Mouse (Mus musculus) cerebellum, adult 18-20 months (tissue): ENCODE data around the gene Prss12.
"Not testable (repeated sequence)": the region's sequence is repeated elsewhere in the genome, so short reads cannot be mapped to it uniquely, and the experiment has no call there.

Source experiments
- DNase-seq, 2 experiments: peaks; one replicate each; pipeline ENCODE4 v3.0.0; 2021

The Prss12 gene

DNA sequence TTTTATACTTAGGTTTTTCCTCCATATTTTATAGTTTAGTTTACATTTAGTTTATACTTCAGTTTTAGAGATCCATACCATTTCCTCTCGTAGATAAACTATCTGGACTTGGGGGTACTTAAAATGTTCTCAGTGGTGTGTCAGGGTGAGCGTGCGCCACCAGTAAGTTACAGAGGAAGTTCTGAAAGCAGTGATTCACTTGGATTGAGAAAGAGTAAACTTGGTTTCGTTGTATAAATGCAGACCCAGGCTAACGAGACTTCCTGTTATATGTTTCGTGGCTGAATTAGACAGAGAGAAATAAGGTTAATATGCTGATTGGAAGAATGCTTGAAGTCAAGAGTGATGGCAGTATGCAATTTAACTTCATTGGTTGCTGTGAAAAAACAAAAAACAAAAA is 34.6 kb downstream of the Prss12 start:
- no peak for DNase-seq

DNA sequence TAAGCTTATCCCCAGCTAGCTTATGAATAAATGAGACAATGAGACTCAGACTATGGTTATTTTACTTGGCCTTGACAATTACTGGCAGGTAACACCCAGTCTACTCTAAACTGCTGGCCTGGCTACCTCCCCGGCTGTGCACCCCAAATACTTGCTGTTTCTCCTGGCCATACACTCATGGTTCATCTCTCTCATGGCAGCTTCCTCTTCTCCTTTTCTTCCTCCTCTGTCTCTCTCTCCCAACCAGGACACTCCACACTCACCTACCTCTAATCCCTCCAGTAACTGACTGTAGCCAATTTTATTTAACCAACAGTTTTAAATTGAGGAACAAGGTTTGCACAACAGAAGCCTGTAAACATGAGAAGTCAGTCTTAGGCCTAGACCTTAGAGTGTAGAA is 45.1 kb downstream of the Prss12 start:
- no peak for DNase-seq

DNA sequence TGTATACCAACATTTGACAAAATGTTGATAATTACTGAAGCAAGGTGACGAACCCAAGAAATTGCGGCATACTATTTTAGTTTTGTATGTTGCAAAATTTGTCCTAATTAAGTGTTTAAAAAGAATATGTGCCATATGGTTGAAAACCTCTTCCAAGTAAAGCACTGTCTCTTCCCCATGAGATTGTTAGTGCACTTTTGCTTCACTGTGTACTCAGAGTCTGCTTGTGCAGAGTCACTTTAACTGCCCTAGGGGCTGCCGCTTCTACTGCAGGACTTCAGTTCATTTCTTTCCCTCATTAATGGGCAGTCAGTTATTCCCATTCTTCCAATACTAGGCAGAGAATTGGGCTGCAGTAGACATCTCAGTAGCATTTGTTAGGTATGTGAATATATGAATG is 46.5 kb downstream of the Prss12 start:
- DNase-seq = no peak

DNA sequence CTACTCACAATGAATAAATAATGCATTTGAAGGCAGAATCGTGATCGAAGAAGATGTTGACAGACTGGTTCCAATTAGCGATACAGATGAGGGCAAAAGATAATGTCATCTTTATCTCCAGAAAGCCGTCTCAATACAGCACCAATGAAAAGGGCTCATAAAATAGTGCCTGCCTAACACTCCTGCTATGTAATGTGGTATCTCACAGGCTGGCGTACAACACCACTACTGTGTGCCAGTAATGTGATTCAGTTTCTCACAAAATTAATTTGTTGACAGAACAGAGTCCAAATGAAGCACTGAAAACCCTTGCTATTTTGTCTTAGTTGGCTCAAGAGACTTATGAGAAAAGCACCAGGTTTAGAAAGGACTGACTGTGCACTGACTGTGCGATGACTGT is 48.4 kb downstream of the Prss12 start:
- no peak for DNase-seq

DNA sequence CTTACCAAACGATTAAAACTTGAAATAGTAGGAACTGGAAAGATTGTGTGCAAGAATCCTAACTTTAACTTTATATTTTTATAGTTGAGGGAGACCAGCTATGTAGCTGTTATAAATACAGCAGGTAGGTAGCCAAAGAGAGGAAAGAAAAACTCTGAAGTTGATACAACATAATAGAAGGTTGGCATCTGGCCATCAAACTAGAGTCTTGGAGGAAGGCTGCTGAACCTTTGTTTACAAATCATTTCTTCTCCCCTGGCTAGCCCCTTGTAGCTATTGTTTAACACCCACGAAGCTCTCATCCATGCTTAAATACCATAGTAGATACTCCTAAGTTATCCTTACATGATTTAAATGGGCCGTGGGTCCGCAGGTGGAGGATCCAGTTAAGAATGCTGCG is 52.1 kb downstream of the Prss12 start:
- no peak for DNase-seq

DNA sequence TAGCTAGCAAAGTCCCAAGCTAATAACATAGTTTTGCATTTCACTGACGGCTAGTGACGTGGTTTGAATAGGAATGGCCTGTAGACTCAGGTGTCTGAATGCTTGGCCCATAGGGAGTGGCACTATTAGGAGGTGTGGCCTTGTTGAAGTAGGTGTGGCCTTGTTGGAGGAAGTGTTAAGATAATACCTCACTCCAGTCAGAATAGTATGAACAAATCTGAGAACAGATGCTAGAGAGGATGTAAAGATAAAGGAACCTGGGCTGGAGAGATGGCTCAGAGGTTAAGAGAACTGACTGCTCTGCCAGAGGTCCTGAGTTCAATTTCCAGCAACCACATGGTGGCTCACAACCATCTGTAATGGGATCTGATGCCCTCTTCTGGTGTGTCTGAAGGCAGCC is 55.1 kb downstream of the Prss12 start:
- not testable (repeated sequence) for DNase-seq

DNA sequence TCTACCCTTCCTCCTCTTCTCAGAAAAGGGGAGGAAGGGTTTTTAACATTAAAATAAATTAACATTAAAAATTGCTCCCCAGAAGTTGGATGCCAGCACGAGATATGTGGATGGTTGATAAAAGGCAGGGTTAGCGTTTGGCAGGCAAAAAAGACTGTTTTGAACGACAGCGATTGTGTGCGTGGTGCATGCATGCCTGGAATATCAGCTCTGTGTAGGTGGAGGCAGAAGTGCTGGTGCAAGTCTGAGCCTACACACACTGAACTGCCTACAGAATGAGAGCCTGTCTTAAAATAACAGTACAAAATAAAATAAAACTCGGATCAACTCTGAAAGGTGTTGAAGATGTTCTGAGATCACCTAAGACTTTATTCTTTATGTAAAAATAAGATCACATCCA is 57.2 kb downstream of the Prss12 start:
- no peak for DNase-seq

DNA sequence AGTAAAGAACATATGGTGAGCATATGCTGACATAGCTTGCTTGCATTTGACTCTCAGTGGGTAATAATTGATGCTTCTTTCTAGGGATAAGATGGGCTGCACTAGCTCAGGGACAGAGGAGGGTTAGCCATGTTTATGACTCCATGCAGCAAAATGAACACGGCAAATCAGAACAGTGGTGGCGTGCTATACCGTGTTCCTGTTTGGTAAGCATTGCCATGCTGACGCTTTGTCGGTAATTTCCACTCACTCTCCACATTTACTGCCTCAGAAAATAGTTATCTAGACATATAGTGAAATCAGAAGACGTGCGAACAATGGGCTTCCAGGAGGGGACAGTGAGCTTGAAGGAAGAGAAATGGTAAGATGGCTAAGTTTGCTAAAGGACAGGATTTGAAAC is 58.1 kb downstream of the Prss12 start:
- DNase-seq = no peak

DNA sequence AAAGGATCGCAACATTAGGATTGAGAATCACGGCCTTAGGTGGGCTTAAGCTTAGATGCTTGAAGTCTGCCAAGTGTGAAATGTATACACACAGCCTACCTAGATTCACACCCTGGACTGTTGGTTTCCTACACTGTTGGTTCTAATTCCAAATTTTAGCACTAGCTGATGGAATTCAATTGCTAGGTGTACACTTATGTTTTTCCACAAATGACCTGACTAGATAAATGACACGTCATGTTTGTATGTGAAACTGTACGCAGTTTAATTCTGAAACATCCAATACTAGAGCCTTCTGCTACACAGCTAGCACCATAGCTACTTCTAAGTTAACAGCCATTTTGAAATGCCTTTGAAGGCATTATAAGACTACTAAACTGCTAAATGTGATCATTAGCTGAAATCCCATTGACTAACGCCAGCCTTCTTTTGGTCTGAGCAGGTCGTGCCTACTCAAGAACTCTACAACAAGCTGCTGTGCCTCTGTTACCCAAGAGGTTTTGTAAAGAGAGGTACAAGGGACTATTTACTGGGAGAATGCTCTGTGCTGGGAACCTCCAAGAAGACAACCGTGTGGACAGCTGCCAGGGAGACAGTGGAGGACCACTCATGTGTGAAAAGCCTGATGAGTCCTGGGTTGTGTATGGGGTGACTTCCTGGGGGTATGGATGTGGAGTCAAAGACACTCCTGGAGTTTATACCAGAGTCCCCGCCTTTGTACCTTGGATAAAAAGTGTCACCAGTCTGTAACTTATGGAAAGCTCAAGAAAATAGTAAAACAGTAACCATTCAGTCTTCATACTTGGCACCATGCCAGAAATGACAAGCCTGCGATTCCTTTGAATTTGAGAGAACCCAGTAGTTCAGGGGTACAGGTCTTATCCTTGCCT is 59.3 kb downstream of the Prss12 start:
- DNase-seq = peak in 1 of 2 experiments; percentile 15

DNA sequence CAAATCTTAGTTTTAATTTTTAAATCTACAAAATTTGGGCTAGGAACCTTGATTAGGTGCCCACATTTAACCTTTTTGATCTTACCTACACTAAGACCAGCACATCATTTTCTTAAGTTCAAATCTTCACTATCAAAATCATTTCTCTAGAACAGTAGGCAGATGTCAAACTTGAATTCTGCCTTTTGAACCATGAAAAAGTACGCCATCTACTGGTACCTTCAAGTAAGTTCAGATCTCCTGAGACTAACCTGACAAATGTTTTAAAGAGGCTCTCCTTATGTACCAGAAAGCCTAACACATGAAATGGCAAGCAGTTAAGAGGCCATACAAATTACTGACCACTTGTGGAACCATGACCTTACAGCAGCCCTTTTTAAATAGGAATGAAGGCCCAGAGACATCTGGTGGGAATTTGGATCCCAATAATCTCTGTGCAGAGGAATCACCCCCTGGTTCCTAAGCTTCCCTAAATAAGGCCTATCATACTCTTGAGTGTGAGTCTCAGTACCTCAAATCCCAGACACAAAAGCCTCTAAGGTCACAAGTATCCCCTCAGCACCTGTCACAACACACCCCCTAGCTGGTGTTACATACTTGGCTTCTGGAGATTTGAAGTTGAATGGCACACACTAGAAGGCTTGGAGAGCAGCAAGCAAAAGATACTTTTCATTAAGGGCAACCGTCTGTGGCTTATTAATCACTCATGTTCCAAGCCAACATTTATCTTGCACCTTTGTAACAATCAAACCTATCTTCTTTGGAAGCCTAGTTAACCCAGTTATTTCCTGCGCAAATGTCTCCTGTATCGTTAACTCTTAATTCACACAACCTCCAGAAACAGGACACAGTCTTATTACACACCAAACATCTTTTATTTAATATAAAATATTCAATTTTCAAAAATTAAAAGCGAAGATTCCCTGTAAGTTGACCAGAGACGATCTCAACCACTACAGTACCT is 60.3 kb downstream of the Prss12 start:
- no peak for DNase-seq

DNA sequence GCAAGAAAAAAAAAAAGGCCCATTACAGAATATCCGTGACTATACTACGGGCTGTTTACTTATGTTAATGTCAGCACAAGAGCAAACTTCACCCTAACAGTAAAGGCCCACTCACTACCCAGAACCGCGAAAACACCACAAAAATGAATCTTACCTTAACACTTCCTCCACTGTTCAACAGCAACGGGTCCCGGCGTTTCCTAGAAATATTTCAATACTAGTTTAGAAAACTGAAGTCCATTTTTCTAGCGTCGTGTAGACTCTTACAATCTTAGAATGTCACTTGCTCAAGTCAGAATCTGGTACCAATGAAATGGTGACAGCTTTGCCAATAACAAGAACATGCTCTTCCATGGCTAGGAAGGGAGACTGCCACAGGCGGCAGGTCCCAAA is 60.9 kb downstream of the Prss12 start:
- no peak for DNase-seq

DNA sequence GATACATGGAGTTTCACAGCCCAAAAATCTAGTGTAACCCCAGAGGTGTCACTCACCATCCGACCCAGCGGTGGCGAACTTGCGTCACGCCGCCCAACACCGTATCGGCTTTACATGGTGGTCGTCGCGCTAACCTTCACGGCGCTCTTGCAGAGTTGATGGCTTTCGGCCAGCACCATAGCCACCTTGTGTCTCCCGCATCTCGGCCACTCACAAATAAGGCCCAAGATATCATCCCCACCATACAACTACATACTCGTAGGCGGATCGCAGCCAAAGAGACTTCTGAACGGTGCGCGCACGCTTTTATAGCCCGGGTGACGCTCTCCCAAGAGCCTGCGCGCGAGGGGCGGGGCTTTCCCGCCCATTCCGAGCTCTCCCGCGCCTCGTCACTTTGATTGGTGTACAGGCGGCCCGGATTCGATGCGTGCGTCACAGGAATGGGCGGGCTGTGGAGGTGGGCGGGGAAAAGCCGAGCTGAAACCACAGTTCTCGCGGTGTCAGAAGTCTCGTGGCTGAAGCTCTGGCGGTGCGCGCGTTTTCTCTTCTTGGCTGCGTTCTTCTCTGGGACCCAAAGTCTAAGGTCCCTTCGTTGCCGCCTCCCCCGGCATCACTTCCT is 61.5 kb downstream of the Prss12 start:
- peak; percentile 98 to 99 for DNase-seq

DNA sequence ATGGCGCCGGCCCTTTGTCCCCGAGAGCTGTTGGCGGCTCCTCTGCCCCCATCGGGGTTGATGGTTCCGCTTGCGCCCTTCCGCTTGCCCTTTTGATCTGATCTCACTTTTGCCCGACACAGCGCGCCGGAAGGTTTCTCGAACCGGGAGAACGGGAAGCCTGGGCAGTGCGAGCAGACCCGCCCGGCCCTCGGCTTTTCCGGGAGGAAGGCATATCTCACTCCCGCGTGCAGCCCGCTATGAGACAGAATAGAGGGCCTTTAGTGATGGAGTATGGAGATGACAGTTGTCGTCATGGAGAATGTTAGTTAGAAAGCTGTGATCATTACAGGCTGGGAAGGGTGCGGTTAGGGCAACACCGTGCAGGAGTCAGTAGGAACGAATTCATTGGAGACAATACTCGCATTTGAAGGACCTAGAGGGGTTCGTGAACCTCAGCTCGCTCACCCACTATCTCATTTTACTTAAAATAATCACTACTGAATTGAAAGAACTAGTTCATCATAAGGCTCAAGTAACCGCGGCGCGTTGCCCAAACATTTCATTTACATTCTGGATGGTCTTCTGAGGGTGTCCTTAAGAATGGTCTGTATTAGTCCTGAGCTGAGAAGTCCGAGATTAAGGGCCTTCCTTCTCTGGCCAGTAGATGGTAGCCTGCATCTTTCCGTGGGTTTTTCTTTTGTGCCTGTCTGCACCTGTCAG is 62.1 kb downstream of the Prss12 start:
- peak; percentile 35 to 54 for DNase-seq

DNA sequence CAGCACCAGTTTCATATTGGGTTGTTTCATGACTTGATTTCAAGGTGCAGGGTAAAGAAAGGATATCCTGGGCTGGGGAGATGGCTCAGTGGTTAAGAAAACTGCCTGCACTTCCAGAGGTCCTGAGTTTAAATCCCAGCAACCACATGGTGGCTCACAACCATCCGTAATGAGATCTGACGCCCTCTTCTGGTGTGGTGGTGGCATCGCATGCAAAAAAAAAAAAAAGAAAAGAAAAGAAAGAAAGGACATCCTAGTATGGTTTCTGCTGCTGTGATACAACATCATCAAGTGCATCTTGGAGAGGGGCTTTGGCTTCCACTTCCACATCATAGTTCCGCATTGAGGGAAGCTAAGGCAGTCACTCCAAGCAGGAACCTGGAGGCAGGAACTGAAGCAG is 65.1 kb downstream of the Prss12 start:
- no peak for DNase-seq

DNA sequence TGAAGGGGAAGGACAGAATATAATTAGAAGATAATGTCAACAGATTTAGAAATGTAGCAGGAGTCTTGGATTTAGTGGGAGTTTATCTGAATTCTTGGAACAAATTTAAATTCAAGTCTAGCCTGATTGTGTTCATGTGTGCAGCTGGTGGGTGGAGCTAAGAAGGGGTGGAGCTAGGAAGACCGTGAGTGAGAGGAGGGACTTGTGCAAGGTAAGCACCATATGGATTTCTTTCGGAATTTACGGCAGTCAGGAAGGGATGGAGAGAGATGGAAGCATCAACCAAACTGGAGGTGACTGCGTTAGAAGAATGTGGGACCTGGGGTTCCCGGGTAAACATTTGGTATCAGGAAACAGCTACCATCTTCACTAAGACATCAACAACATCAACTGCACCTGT is 68.2 kb downstream of the Prss12 start:
- DNase-seq = no peak

DNA sequence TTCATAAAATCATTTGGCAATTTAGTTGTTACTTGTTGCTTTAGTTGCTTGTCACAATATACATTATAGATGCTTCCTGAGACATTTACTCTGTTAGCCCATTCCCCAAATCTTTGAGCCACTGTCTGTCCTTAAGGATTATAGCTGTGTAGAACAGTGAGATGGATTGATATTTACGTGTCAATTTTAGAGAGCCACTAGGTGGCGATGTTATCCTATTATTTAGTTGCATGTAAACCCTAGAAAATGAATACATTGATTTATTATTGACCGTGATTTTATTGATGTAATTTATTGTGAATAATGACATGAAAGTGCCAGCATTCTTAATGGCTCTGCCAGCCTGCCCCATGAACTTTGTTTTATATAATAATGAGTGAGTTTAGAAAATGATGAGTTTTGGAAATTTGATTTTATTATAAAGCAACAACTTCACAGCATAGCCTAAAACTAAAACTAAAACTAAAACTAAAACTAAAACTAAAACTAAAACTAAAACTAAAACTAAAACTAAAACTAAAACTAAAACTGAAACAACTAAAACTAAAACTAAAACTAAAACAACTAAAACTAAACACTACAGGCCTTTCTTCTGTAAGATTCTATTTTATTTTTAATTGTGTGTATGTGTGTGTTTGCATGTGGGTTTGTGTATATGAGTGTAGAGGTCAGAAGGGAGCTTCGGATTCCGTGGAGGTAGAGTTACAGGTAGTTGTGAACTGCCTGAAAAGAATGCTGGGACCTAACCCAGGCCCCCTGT is 69.1 kb downstream of the Prss12 start:
- DNase-seq = peak; percentile 57 to 79

DNA sequence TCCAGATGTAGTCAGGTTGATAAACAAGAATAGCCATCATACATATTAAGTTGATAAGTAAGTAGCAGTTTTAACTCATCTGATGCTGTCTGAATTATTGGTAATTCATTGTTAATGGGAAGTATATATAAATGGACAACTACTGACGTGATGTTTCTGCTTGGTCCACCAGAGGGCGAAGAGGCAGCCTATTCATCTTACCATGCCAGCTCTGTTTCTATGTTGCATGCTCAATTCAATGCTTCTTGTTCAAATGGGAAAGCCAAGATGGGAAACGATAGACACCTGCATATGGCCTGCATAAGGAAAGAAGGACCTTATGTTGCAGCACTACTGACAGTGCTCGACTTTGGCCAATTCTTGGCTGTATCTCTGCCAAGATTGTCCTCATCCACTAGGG is 70.1 kb downstream of the Prss12 start:
- DNase-seq = peak; percentile 63 to 65

DNA sequence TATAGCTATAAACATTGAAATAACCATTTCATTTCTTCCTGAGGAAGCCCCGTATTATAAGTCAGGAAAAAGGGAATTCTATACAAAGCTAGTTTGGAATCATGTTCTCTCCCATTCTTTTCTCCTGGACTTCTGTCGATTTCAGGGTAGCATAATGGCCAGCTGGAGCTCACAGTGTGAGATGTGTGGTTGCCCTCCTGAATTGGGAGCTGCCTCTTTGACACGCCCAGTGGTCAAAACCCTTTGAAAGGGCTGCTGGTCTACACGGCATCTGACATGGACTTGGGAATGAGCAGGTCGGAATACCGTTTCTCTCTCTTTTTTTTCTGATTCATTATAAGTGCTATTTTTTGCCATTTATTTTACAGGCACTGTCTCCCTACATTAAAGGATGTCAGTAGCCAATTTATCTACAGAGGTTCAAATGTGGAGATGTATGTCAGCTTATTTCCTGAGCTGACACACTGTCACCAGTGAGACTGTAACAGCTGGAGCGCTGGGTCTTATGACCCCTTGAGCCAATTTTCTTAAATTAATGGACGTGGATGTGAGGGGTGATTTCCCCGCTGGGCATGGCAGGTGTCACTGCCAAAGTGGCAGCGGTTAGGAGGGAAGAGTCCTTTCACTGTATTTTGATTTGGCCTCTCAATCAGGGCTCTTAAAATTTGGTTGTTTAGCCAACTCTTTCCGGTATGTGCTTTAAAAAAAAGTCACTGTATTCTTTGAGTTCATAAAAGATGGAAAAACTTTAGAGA is 79.8 kb downstream of the Prss12 start:
- peak; percentile 51 to 65 for DNase-seq

DNA sequence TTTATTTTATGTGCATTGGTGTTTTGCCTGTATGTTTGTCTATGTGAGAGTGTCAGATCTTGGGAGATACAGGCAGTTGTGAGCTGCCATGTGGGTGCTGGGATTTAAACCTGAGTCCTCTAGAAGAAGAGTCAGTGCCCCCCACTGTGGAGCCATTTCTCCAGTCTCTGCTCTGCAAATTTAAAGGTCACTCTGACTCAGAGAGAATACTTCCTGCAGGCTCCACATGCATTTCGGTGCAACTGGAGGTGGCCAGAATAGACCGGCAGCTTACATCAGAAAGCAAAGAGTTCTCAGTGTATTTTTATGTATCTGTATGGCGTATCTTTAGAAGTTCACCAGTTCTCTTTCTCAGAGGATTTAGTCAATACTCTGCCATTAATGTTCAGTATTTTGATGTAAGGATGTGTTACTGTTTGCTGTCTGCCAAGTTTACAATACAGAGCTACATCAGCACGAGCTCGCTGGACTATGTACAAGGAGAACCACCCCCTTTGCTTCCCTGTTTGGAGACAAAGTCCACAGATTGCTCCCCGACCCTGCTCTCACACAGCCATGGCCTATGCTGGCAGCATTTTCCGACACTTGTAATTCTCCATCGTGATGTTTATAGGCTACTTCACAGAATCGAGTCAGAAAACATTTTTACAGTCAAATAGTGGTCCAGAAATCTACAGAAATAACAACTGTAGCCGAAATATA is 81.2 kb downstream of the Prss12 start:
- peak in 1 of 2 experiments; percentile 37 for DNase-seq

DNA sequence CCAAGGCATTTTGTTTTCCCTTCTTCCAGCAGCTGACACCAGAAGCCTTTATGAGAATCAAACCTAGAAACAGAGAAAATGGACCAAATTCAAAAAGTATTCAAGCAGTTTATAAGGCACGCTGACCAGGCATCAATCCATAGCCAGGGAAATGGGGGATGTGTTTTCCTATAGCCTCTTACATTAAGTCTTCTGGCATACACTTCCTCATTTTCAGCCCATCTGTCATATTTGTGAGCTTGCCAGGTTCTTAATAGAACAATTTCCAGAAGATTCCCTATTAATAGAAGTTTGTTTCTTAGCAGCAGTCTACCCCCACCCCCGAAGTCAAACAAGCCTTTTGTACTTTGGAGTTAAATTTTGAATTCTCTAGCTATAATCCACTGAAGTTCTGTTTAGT is 84.4 kb downstream of the Prss12 start:
- peak; percentile 31 to 39 for DNase-seq
